Mouse (Mus musculus): ENCODE measurements around the gene Tfap2d. TPM values are rescaled to one million over a fixed set of nuclear protein-coding genes. Genes with fewer than 3 reads are reported as not detected.

Tfap2d gene
- polyA plus RNA-seq, 1 experiment = not detected

DNA sequence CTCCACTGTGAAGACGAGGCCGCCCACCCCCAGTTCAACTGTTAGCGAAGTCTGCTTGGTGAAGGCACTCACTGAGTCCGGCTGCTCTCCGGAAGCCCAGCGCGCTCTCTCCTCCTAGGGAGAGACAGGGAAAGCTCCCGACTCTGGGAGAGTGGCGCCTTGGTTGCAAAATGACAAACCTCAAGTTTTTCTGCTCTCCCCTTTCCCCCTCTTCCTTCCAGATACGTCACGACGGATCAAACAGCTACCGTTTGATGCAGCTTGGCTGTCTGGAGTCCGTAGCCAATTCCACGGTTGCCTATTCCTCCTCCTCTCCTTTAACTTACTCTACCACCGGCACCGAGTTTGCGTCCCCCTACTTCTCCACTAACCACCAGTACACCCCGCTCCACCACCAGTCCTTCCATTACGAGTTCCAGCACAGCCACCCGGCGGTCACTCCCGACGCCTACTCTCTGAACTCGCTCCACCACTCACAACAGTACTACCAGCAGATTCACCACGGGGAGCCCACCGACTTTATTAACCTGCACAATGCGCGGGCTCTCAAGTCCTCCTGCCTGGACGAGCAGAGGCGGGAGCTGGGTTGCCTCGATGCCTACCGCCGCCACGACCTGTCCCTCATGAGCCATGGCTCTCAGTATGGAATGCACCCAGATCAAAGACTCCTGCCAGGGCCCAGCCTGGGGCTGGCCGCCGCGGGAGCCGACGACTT lies 1.5 kb downstream of the Tfap2d start:
- Histone ChIP-seq H3K27me3 (ENCODE audit: control insufficient read depth, insufficient read depth, low read length) (no peaks in the 10 kb centered on the region; the same call in 1 of the 2 replicates), H3K27ac (ENCODE audit: control insufficient read depth, insufficient read depth, low read depth, low read length) (no peak overlapping the region), H3K4me1 (ENCODE audit: control insufficient read depth, insufficient read depth, low read length) (peaks cover 7% of the 10 kb centered on the region), H3K4me3 (ENCODE audit: control insufficient read depth, low read depth, low read length) (no peak overlapping the region; the same call in 1 of the 2 replicates), H3K36me3 (ENCODE audit: control insufficient read depth, insufficient read depth, low read length) (no peaks in the 10 kb centered on the region)
- no peak for TF ChIP-seq POLR2A (IDR thresholded peaks at IDR 0.05; ENCODE audit: control insufficient read depth, low read depth, low read length)
- TF ChIP-seq CTCF (IDR thresholded peaks at IDR 0.05; ENCODE audit: control insufficient read depth, insufficient read depth, insufficient replicate concordance, low read depth, low read length) = no peak

GRCm38 (mm10) chr1:19106401-19106800 lies 3.6 kb downstream of the Tfap2d start:
- Histone ChIP-seq H3K36me3 (ENCODE audit: control insufficient read depth, insufficient read depth, low read length) (no peaks in the 10 kb centered on the region), H3K27me3 (ENCODE audit: control insufficient read depth, insufficient read depth, low read length) (no peaks in the 10 kb centered on the region; the same call in 1 of the 2 replicates)

GRCm38 (mm10) chr1:19106841-19107800 lies 4.3 kb downstream of the Tfap2d start:
- no peak overlapping the region for H3K4me3 ChIP-seq (ENCODE audit: control insufficient read depth, low read depth, low read length)
- no peak for TF ChIP-seq CTCF (IDR thresholded peaks at IDR 0.05; ENCODE audit: control insufficient read depth, insufficient read depth, insufficient replicate concordance, low read depth, low read length)
- no peak for TF ChIP-seq POLR2A (IDR thresholded peaks at IDR 0.05; ENCODE audit: control insufficient read depth, low read depth, low read length)
- peaks cover 7% of the 10 kb centered on the region for H3K4me1 ChIP-seq (ENCODE audit: control insufficient read depth, insufficient read depth, low read length)
- H3K36me3 ChIP-seq (ENCODE audit: control insufficient read depth, insufficient read depth, low read length) = no peaks in the 10 kb centered on the region
- H3K27me3 ChIP-seq (ENCODE audit: control insufficient read depth, insufficient read depth, low read length) = no peaks in the 10 kb centered on the region; the same call in 1 of the 2 replicates
- no peak overlapping the region for H3K27ac ChIP-seq (ENCODE audit: control insufficient read depth, insufficient read depth, low read depth, low read length)

More at GRCm38 (mm10) chr1:19106401-19106800, 3.6 kb downstream of the Tfap2d start:
- Histone ChIP-seq H3K27ac (ENCODE audit: control insufficient read depth, insufficient read depth, low read depth, low read length) (no peak overlapping the region), H3K4me1 (ENCODE audit: control insufficient read depth, insufficient read depth, low read length) (peaks cover 7% of the 10 kb centered on the region), H3K4me3 (ENCODE audit: control insufficient read depth, low read depth, low read length) (no peak overlapping the region)
- TF ChIP-seq POLR2A (IDR thresholded peaks at IDR 0.05; ENCODE audit: control insufficient read depth, low read depth, low read length) (no peak), CTCF (IDR thresholded peaks at IDR 0.05; ENCODE audit: control insufficient read depth, insufficient read depth, insufficient replicate concordance, low read depth, low read length) (no peak)

GRCm38 (mm10) chr1:19107801-19108200 lies 5.0 kb downstream of the Tfap2d start:
- no peak overlapping the region for H3K4me3 ChIP-seq (ENCODE audit: control insufficient read depth, low read depth, low read length)
- H3K4me1 ChIP-seq (ENCODE audit: control insufficient read depth, insufficient read depth, low read length) = peaks cover 7% of the 10 kb centered on the region
- no peaks in the 10 kb centered on the region for H3K36me3 ChIP-seq (ENCODE audit: control insufficient read depth, insufficient read depth, low read length)
- TF ChIP-seq CTCF (IDR thresholded peaks at IDR 0.05; ENCODE audit: control insufficient read depth, insufficient read depth, insufficient replicate concordance, low read depth, low read length) = no peak
- TF ChIP-seq POLR2A (IDR thresholded peaks at IDR 0.05; ENCODE audit: control insufficient read depth, low read depth, low read length) = no peak
- no peaks in the 10 kb centered on the region; the same call in 1 of the 2 replicates for H3K27me3 ChIP-seq (ENCODE audit: control insufficient read depth, insufficient read depth, low read length)
- H3K27ac ChIP-seq (ENCODE audit: control insufficient read depth, insufficient read depth, low read depth, low read length) = no peak overlapping the region

- Histone ChIP-seq H3K27ac (ENCODE audit: control insufficient read depth, insufficient read depth, low read depth, low read length) (no peak overlapping the region), H3K4me1 (ENCODE audit: control insufficient read depth, insufficient read depth, low read length) (no peaks in the 10 kb centered on the region), H3K4me3 (ENCODE audit: control insufficient read depth, low read depth, low read length) (no peak overlapping the region), H3K36me3 (ENCODE audit: control insufficient read depth, insufficient read depth, low read length) (no peaks in the 10 kb centered on the region), H3K27me3 (ENCODE audit: control insufficient read depth, insufficient read depth, low read length) (no peaks in the 10 kb centered on the region)
- TF ChIP-seq CTCF (IDR thresholded peaks at IDR 0.05; ENCODE audit: control insufficient read depth, insufficient read depth, insufficient replicate concordance, low read depth, low read length) (no peak), POLR2A (IDR thresholded peaks at IDR 0.05; ENCODE audit: control insufficient read depth, low read depth, low read length) (no peak)
Observed at GRCm38 (mm10) chr1:19109711-19110110, 6.9 kb downstream of the Tfap2d start.

DNA sequence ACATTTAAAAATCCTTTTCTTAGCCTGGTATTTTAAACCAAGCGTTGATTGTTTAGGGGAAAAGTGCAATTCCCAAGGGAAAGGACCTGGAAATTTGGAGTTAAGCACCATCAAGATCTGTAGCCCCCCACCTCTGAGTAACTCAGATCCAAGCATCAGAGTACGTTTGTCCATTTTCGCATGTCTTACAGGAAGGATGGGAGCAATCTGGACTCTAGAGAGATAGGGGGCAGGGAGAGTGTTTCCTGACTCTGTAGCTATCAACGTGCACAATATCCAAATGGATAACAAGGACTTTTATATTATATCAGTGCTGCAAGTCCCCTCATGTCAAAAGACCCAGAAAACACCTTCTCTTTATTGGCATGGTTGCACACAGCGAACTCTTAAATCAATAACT lies 7.4 kb downstream of the Tfap2d start:
- Histone ChIP-seq H3K36me3 (ENCODE audit: control insufficient read depth, insufficient read depth, low read length) (no peaks in the 10 kb centered on the region), H3K4me1 (ENCODE audit: control insufficient read depth, insufficient read depth, low read length) (no peaks in the 10 kb centered on the region), H3K4me3 (ENCODE audit: control insufficient read depth, low read depth, low read length) (no peak overlapping the region), H3K27ac (ENCODE audit: control insufficient read depth, insufficient read depth, low read depth, low read length) (no peak overlapping the region), H3K27me3 (ENCODE audit: control insufficient read depth, insufficient read depth, low read length) (no peaks in the 10 kb centered on the region)
- TF ChIP-seq POLR2A (IDR thresholded peaks at IDR 0.05; ENCODE audit: control insufficient read depth, low read depth, low read length) = no peak
- no peak for TF ChIP-seq CTCF (IDR thresholded peaks at IDR 0.05; ENCODE audit: control insufficient read depth, insufficient read depth, insufficient replicate concordance, low read depth, low read length)

DNA sequence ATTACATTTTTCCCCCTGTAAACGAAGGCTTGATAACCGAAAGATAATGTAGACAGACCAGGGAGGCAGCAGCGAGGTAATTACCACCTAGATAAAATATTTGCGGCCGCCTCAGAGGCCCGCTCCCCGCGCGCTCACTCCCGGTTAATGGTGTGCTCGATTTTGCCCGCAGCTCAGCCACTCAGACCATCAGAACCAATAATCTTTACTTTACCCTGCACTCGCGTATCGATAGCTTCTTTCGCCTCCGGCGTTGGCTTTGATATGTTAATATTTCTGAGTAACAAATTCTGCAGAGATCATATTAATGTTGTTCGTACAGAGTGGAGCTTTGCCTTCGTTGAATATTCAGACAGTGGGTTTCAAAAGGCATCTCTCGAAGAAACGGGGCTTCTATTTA lies 8.2 kb downstream of the Tfap2d start:
- H3K36me3 ChIP-seq (ENCODE audit: control insufficient read depth, insufficient read depth, low read length) = no peaks in the 10 kb centered on the region
- TF ChIP-seq POLR2A (IDR thresholded peaks at IDR 0.05; ENCODE audit: control insufficient read depth, low read depth, low read length) = no peak
- TF ChIP-seq CTCF (IDR thresholded peaks at IDR 0.05; ENCODE audit: control insufficient read depth, insufficient read depth, insufficient replicate concordance, low read depth, low read length) = no peak
- no peaks in the 10 kb centered on the region for H3K27me3 ChIP-seq (ENCODE audit: control insufficient read depth, insufficient read depth, low read length)
- no peaks in the 10 kb centered on the region for H3K4me1 ChIP-seq (ENCODE audit: control insufficient read depth, insufficient read depth, low read length)
- no peak overlapping the region for H3K4me3 ChIP-seq (ENCODE audit: control insufficient read depth, low read depth, low read length)
- no peak overlapping the region for H3K27ac ChIP-seq (ENCODE audit: control insufficient read depth, insufficient read depth, low read depth, low read length)

All from testis, adult 2 months (tissue).